Mouse (Mus musculus): ENCODE results near the gene Plagl1.

GRCm38 (mm10) chr10:13160913-13161312 is 100.6 kb downstream of the Plagl1 start:
- no peak for TF ChIP-seq CTCF (IDR thresholded peaks at IDR 0.05; ENCODE audit: low read depth)
- no peak for TF ChIP-seq EP300 (IDR thresholded peaks at IDR 0.05; ENCODE audit: low read depth)
